Mouse (Mus musculus) spleen, embryonic (tissue): ENCODE measurements around the gene Hnrnpab.

ENCODE experiments used
- CTCF ChIA-PET: fragments of 350-600 bp; sonication (Branson Sonifier 250); formaldehyde crosslinking; loops from one replicate; lab custom pipeline; 2022; lab: Charles Lee

Gene Hnrnpab

DNA sequence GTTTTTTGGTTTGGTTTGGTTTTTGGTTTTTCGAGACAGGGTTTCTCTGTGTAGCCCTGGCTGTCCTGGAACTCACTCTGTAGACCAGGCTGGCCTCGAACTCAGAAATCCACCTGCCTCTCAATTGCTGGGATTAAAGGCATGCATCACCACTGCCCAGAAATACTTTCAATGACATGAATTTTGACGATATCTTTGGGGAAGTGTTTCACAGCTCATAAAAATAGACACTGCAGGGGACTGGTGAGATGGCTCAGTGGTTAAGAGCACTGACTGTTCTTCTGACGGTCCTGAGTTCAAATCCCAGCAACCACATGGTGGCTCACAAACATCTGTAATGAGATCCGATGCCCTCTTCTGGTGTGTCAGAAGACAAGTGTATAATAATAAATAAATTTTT is 3.3 kb upstream of the Hnrnpab start:
- CTCF ChIA-PET, result interaction anchor here (1.2 kb wide), 2 partner anchors 8 to 24 kb away, joined by 3 read pairs; no protein-coding TSS in a partner anchor

DNA sequence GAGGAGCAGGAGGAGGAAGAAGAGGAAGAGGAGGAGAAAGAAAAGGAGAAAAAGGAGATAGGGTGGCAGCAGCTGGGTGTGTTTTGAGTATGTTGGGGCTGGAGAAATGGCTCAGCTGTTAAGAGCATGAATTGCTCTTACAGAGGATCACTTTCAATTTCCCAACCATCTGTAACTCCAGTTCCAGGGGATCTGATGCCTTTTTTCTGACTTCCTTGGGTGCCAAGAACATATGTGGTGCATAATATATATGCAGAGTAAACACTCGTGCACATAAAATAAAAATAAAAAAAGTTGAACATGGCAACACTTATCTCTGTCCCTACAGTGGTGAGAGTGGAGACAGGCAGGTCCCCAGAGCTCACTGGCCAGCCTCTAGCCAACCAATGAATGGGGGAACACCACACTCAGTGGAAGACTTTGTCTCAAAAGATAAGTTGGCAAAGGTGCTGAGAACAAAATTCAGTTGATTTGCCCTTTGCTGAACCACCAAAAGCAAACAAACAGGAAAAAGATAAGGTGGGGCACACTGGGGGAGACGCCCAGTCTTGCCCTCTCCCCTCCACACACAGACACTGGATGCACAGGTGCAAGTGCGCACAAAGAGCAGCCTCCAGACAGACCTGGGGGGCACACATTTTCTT is 2.7 kb upstream of the Hnrnpab start:
- CTCF ChIA-PET, result interaction anchor here (1.2 kb wide), 1 partner anchor 9 kb away, joined by 3 read pairs; no protein-coding TSS in a partner anchor

DNA sequence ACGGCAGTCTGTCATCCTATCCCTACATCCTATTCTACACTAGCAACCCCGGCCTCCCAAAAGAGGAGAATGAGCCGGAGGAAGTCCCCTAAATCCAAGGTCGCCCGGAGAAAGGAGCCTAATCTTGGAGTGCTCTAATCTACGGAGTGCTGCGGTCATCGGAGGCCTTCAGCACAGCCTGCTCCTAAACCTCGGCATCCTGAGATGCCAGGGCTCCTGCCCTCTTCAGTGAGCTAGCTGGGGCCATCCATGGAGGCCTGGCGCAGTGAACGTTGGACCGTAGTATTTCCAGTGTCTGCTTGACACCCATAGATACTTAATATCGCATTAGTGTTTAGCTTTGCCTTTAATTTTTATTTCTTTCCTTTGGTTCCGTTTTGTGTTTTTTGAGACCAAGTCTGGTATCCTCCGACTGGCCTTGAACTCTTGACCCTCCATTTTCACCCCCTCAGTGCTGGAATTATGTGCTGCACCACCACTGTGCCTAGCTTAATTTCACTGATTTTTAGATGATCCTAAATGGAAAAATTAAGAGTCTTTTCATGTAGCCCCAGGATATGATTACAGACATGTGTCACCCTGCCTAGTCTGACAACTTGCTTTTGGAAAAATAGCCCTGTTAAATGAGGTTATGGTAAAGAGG is 570 bp upstream of the Hnrnpab start:
- CTCF ChIA-PET, result interaction anchor here (1.0 kb wide), 1 partner anchor 22 kb away, joined by 3 read pairs; the partner anchor contains the start of gene Phykpl

DNA sequence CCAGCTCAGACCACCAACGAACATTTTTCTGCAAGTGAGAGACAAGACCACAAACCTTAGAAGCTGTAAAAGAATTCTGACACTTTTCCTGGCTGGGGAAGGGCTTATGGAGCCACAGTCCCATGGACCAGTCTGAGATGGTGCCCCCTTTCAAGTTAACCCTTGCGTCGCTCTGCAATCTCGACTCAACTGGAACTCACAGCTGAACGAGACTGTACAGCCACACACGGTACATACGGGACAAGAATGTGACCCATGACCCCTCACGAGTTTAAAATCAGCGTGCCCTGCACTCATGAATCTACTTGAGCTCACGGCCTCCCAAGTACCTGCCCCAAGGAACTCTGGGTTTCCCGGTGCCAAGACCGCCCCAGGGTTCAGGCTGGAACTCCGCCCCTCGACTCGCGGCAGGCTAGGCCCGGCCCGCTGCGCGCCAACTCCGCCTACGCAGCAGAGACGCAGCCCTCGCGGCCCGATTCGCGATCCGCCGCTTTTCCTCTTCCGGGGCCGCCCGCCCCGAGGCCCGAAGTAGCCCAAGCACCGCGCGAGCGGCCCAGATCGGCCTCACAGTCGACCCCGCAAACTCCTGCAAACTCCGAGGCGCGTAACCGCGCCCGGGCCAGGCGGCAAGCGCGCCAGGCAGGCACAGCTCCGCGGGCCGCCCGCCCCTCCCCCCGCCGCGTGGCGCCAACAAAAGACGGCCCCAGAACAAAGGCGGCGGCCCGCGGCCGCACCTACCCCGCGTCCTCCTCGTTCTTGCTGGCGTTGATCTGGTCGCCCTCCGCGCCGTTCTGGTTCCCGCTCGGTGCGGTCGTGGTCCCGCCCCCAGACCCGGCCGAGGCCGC is 823 bp downstream of the Hnrnpab start:
- CTCF ChIA-PET, result interaction anchor here (0.8 to 1.7 kb wide), 4 partner anchors 10 to 76 kb away, joined by 3 to 9 read pairs (median 4); no protein-coding TSS in a partner anchor

DNA sequence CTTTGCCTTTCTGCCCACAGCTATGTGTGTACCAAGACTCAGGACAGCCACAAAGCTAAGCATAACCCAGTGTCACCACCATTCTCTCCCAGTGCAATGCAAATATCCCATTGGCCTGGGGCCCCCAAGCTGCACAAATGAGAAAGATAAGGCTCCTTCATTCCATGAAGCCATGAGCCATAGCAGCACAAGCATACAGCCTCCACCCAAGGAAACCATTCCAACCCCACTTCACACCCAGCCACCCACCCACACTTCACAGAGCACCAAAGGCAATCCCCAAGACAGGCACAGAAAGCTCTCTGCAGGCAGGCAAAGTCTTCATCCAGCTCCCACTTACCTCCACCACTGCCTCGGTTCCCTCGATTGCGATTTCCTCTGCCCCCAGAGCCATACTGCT is 4.4 kb downstream of the Hnrnpab start:
- CTCF ChIA-PET, result interaction anchor here (0.6 to 1.1 kb wide), 2 partner anchors 14 to 229 kb away, joined by 4 to 22 read pairs; no protein-coding TSS in a partner anchor

DNA sequence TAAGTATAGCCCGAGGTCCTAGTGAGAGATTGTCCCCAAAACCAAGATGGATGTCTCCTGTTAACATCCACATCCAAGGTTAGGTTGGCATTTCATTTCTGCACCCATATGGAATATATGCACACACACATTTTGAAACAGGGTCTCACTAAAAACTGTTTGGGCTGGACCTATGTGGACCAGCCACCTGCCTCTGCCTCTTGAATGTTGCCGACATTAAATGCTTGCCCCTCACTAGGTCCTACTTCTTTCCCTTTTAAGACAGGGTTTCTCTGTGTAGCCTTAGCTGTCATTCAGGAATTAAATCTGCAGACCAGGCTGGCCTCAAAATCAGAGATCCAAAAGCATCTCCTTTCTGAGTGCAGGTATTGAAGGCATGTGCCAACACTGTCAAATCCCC is 9.1 kb downstream of the Hnrnpab start:
- CTCF ChIA-PET, result no interaction called here

DNA sequence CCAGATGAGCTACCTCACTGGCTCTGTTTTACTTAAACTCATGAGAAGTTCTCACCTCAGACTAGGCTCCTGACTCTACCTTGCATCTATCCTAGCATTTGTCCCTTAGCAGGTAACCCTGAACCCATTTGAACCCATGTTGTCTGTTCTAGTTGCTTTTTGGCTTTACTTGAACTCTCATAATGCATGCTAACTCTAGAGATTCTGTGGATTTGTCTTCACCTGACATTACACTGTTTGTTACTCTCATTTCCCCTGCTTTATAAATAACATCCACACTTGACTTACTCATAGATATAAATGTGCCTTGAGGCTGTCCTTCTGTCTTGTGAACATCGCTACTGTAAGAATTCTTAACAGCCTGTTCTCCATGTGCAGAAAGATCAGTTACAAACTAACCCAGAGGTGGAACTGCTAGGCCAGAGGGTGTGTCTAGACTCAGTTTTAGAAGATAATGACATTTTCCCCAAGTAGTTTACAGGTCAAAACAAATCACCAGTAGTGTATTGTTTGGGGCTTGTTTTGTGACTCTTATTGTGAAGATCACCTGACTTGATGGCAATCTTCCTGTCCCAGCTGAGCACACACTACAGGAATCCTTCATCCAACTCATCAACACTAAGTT is 11.1 kb downstream of the Hnrnpab start:
- CTCF ChIA-PET, result interaction anchor here (0.5 kb wide), 1 partner anchor 30 kb away, joined by 9 read pairs; no protein-coding TSS in a partner anchor

DNA sequence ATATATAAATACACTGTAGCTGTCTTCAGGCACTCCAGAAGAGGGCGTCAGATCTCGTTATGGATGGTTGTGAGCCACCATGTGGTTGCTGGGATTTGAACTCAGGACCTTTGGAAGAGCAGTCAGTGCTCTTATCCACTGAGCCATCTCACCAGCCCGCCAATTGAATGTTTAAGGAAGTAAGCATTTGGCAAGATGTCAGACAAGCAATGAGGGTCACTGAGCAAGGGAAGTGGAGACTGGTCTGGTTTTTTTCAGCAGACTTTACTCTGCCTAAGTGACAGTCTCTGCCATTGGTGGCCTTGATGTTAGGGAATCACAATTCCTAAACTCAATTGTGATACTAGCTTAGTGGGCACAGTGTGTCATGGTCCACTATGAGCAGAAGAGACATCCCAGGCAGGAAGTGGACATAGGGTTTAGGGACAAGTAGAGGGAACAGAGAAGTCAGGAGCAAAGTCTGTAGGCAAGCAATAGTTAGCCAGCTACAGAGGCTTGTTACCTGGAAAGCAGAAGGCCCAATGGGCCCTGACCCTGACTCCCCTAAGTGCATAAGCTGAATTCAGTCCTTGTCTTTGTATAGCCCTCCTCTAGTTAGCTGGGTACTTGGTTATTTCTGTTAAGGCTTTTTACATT is 11.8 kb downstream of the Hnrnpab start:
- CTCF ChIA-PET, result interaction anchor here (0.5 kb wide), 1 partner anchor 30 kb away, joined by 9 read pairs; no protein-coding TSS in a partner anchor

DNA sequence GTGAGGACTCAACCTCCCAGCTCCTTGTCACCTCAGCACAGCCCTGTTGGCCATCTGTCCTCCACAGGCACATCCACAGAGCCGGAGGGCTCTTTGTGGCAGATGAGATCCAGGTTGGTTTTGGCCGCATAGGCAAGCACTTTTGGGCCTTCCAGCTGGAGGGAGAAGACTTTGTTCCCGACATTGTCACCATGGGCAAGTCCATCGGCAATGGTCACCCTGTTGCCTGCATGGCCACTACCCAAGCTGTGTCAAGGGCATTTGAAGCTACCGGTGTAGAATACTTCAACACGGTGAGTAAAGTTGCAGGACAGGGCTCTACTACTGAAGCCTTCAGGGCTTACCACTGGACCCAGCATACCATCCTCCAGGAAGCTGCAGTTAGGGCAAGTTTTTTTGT is 12.8 kb downstream of the Hnrnpab start:
- CTCF ChIA-PET, result no interaction called here

DNA sequence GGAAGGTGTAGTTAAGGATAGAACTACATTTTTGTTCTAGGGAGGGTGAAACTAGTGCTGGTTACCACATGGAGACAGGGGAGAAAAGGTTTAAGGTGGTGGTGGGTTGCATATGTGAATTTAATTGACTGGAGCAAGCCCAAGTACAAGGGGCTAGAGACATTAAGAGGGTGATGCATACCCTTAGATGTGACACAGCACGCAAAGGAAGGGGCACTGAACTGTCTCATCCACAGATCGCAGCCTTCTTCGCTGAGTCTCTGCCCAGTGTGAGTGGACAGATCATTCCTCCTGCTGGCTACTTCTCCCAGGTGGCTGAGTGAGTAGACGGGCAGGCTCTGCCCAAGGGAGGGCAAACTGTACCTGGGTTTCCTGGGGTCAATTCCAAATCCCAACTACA is 13.3 kb downstream of the Hnrnpab start:
- CTCF ChIA-PET, result no interaction called here

DNA sequence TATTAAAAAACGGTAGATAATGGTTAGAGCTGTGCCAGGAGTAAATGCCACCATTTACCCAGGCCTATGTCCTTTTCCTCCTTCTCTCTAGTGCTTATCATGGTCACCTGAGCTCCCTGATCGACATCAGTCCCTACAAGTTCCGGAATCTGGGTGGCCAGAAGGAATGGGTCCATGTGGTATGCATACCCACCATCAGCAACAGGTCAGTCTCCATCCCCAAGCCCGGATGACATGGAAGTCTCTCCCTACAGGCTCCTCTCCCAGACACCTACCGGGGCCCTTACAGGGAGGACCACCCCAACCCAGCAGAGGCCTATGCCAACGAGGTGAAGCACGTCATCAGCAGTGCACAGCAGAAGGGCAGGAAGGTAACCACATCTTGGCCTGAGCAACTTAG is 14.7 kb downstream of the Hnrnpab start:
- CTCF ChIA-PET, result no interaction called here

DNA sequence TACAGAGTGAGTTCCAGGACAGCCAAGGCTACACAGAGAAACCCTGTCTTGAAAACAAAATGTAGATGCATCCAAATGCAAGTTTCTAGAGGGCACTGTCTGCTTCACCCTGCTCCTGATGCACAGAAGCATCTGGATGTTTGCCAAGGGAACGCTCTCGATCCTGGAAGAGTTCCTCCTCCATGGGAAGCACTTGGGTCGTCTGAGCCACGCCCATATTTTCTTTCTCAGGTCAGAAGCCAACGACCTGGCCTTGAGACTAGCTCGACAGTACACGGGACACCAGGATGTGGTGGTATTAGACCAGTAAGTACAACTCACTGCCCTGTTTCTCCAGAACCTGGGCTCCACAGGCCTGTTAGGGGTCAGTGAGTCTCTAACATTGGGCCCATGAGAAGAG is 15.5 kb downstream of the Hnrnpab start:
- CTCF ChIA-PET, result no interaction called here

DNA sequence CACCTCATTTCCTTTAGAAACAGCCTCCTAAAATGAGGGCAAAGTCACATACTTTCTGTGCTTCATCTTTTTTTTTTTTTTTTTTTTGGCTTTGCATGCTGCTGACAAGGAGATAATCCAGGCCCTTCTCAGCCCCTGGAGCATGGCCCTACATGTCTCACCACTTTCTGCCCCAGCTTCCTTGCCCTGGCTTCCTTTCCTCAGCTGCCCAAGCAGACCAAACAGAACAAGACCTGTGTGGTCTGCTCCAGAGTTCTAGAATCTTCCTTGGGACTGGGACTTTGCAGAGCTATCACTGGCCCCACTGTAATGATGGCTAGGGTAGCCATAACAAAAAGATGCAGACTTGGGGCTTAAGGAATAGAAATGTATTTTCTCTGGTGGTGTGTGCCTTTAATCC is 16.6 kb downstream of the Hnrnpab start:
- CTCF ChIA-PET, result interaction anchor here (0.7 kb wide), 1 partner anchor 102 kb away, joined by 25 read pairs; no protein-coding TSS in a partner anchor

DNA sequence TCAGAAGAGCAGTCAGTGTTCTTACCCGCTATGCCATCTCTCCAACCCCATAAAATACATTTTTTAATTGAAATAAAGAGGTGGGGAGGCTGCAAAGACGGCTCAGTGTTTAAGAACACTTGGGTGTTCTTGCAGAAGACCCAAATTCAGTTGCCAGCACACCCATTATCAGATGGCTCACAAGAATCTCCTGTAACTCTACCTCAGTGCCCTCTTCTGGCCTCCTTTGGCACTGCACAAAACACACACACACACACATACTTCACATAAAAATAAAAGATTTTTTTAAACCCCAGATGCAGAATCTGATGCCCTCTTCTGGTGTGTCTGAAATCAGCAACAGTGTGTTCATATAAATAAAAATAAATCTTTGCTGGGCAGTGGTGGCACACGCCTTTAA is 17.8 kb downstream of the Hnrnpab start:
- CTCF ChIA-PET, result no interaction called here

DNA sequence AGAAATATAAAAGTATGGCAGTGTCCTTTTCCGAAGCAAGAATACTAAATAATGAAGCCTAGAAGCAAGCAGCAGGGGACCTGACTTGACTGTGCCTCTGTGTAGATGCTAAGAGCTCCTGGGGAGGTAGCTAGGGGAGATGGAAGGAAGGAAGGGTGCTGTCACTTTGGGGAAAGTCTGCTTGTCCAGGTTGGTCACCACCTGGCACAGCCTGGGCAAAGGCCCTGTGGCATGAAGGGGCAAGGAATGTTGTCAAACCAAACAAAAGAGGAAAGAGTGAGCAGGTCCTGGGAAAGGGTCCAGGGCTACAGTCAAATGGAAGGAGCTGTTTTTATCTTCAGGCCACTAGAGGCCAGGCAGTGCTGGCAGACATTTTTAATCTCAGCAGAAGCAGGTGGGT is 19.6 kb downstream of the Hnrnpab start:
- CTCF ChIA-PET, result interaction anchor here (0.6 to 0.8 kb wide), 2 partner anchors 18 to 408 kb away, joined by 4 to 9 read pairs; no protein-coding TSS in a partner anchor

DNA sequence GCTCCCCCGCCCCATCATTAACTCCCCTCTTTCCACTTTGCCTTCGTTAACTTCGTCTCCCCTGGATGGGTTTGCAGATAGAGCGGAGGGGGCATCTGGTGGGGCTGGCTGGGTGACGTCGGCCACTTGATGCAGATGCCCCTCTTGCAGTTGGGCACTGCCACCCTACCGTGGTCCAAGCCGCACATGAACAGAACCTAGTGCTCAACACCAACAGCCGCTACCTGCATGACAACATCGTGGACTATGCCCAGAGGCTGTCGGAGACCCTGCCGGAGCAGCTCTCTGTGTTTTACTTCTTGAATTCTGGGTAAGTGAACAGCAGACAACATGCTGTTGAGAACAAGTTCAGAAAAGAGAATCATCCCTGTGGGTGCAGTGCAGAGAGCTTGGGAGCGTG is 20.2 kb downstream of the Hnrnpab start:
- CTCF ChIA-PET, result interaction anchor here (0.6 kb wide), 1 partner anchor 407 kb away, joined by 4 read pairs; no protein-coding TSS in a partner anchor

DNA sequence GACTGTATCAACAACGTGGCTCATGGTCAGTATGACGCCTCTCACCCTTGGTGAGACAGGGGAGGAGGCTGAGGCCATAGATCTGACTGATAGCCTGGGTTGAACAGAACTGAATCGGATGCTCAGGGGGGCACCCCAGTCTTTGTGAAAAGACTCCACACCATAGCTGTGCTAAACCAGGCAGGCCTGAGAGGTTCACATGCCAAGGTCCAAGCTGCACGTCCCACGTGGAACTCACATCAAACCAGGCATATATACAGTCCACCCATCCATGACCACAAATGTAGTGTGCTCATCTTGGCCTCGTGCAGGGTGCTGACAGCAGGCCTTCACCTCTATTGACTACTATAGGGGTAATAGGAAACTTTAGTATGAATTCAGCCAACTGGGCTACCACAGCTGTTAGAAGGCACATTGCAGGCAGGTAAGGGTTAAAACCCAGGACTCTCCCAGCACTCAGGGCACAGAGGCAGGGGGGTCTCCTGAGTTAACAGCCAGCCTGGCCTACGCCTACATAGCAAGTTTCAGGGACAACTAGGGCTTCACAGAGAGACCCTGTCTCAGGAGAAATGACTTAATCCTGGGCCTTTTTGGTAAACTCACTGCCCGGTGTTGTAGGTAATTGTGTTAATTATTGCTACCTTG is 20.9 kb downstream of the Hnrnpab start:
- CTCF ChIA-PET, result interaction anchor here (0.6 to 1.0 kb wide), 3 partner anchors 21 to 101 kb away, joined by 3 read pairs; partner anchors contain the start of gene Hnrnpab

DNA sequence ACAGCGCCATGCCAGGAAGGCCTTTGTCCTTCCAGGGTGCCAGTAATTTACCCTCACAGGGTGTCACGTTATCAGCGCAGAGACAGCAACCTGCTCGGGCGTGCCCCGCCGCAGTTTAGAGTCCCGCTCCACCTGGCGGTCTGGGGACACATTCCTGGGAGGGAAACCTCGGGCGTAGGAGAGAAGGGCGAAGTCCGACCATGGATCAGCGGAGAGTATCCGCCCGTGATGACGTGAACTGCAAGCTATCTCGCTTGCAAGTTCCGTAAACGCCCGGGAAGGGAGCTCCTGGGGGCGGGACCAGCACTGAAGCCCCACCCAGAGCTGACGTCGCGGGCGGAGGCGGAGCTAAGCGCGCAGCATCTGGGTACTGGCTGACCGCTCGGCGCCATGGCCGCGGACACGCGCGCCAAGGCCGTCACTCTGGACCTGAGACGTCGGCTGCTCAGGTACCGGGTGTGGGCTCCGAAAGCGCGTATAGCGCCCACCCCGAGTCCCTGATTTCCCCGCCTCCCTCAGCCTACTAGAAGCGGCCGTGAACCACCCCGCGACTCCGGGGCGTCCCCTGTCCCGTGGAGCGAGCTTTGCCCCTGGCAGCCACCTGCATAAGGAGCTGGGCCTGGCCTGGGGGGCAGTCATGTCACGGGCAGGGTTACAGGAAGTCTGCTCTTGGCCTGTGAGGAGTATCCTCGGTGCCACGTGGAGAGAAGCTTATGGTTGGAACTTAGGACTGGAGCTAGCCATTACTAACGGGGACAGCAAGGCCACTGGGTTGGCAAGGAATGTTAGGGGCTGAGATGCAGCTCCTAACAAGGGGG is 22.0 kb downstream of the Hnrnpab start, which contains the start of gene Phykpl:
Gene Phykpl (plus strand): TSS at position 327 of the 818 bp plus-strand sequence.
- CTCF ChIA-PET, result interaction anchor here (0.6 to 1.0 kb wide), 4 partner anchors 22 to 192 kb away, joined by 3 to 4 read pairs (median 3); partner anchors contain the start of gene Hnrnpab

DNA sequence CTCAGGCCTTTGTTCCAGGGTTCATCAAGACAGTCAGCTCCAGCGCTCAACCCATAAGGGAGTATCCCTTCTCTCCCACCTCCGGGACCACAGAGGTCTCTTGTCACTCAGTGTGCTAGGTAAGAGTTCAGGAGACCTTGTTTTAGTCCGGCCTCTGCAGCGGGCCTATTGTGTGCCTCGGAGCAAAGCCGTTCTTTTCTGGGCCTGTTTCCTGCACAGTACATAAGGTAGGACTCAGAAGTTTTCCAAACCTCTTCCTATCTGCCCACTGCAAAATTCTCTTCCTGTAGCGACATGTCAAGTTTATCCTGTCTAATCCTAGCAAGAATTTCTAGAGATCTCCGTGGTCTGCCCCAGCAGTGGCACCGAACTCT is 22.6 kb downstream of the Hnrnpab start:
- CTCF ChIA-PET, result interaction anchor here (0.8 kb wide), 1 partner anchor 45 kb away, joined by 3 read pairs; no protein-coding TSS in a partner anchor
